Mouse (Mus musculus): ENCODE measurements around the gene Rundc3b. TPM values are rescaled to one million over a fixed set of nuclear protein-coding genes. Genes with fewer than 3 reads are reported as not detected.
A peak's percentile ranks its signal among the peaks of the same experiment; 100 is the strongest.

Rundc3b gene
- total RNA-seq (2014; rRNA removed), result 0.55 and 0.81 TPM in 2 replicates
- 0.06 and 0.21 TPM in 2 replicates for polyA plus RNA-seq (2012; rRNA removed)

- H3K27ac ChIP-seq (replicated peaks; ENCODE audit: insufficient read depth, low read depth, low read length), result no peak within 1 kb of the TSS
- TF ChIP-seq CTCF (IDR thresholded peaks at IDR 0.05; ENCODE audit: low read depth, low read length) (no peak), POLR2A (IDR thresholded peaks at IDR 0.05; ENCODE audit: extremely low read depth, insufficient read depth, low read length) (no peak)
- H3K9ac ChIP-seq (ENCODE audit: low read depth, low read length), result peak within 1 kb of the TSS; percentile 75
- no peaks in the 10 kb centered on the region for H3K4me1 ChIP-seq (ENCODE audit: control insufficient read depth, insufficient read depth, low read length)
- no peaks in the 10 kb centered on the region for H3K36me3 ChIP-seq (ENCODE audit: control insufficient read depth, insufficient read depth, low read length)
- H3K4me3 ChIP-seq (ENCODE audit: insufficient read depth, low read depth, low read length), result peak within 1 kb of the TSS; percentile 95
- peak; percentile 69 for DNase-seq (ENCODE audit: extremely low read depth, low read depth, low spot score)
- WGBS, result under 1% methylated on average over 56 of the region's 74 CpGs
- H3K27me3 ChIP-seq (ENCODE audit: control insufficient read depth, insufficient read depth, low read length), result no peaks in the 10 kb centered on the region
- H3K79me2 ChIP-seq (ENCODE audit: control insufficient read depth, insufficient read depth, low read length), result no peaks in the 10 kb centered on the region
Measured at GRCm38 (mm10) chr5:8622596-8623231, at the start of gene Rundc3b. Rundc3b (minus strand) TSS chr5:8622952.

- no peak overlapping the region for H3K9ac ChIP-seq (ENCODE audit: low read depth, low read length)
Measured at GRCm38 (mm10) chr5:8669606-8670005, 46.9 kb upstream of the Rundc3b start.

GRCm38 (mm10) chr5:8667758-8668474, 45.2 kb upstream of the Rundc3b start:
- Histone ChIP-seq H3K9ac (ENCODE audit: low read depth, low read length) (no peak overlapping the region), H3K36me3 (ENCODE audit: control insufficient read depth, insufficient read depth, low read length) (no peaks in the 10 kb centered on the region), H3K4me1 (ENCODE audit: control insufficient read depth, insufficient read depth, low read length) (no peaks in the 10 kb centered on the region; the same call in 1 of the 2 replicates), H3K27me3 (ENCODE audit: control insufficient read depth, insufficient read depth, low read length) (no peaks in the 10 kb centered on the region), H3K27ac (replicated peaks; ENCODE audit: insufficient read depth, low read depth, low read length) (no peak overlapping the region), H3K79me2 (ENCODE audit: control insufficient read depth, insufficient read depth, low read length) (no peaks in the 10 kb centered on the region), H3K4me3 (ENCODE audit: insufficient read depth, low read depth, low read length) (no peak overlapping the region)
- peak; percentile 84 for DNase-seq (ENCODE audit: extremely low read depth, low read depth, low spot score)
- TF ChIP-seq POLR2A (IDR thresholded peaks at IDR 0.05; ENCODE audit: extremely low read depth, insufficient read depth, low read length), result no peak
- no peak for TF ChIP-seq CTCF (IDR thresholded peaks at IDR 0.05; ENCODE audit: low read depth, low read length)
- WGBS, result 41% methylated on average over 9 of the region's 9 CpGs

More at GRCm38 (mm10) chr5:8669606-8670005, 46.9 kb upstream of the Rundc3b start:
- H3K4me3 ChIP-seq (ENCODE audit: insufficient read depth, low read depth, low read length), result no peak overlapping the region
- TF ChIP-seq POLR2A (IDR thresholded peaks at IDR 0.05; ENCODE audit: extremely low read depth, insufficient read depth, low read length) (no peak), CTCF (IDR thresholded peaks at IDR 0.05; ENCODE audit: low read depth, low read length) (no peak)
- H3K27me3 ChIP-seq (ENCODE audit: control insufficient read depth, insufficient read depth, low read length), result no peaks in the 10 kb centered on the region
- no peak overlapping the region for H3K27ac ChIP-seq (replicated peaks; ENCODE audit: insufficient read depth, low read depth, low read length)
- WGBS, result 91% methylated on average over 1 of the region's 1 CpGs
- no peaks in the 10 kb centered on the region for H3K36me3 ChIP-seq (ENCODE audit: control insufficient read depth, insufficient read depth, low read length)
- DNase-seq (ENCODE audit: extremely low read depth, low read depth, low spot score), result no peak
- H3K4me1 ChIP-seq (ENCODE audit: control insufficient read depth, insufficient read depth, low read length), result no peaks in the 10 kb centered on the region; the same call in 1 of the 2 replicates
- H3K79me2 ChIP-seq (ENCODE audit: control insufficient read depth, insufficient read depth, low read length), result no peaks in the 10 kb centered on the region

DNA sequence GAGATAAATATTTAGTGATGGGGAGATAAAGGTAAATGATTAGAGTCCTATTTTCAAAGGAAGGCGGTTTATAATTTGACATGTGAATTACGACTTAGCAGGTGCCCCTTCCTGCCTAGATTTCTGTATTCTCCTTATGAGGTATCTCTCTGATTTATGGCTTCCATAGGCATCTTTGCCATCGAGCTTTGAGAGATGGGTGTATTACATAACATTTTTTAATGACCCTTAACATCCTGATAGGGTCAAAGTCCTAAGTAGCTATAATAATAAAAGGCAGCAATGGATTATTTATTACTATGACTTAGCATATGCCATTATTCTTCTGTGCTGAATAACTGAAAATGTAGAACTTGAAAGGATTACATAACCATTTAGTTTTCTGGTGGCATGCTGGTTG, 41.9 kb upstream of the Rundc3b start:
- Histone ChIP-seq H3K4me3 (ENCODE audit: insufficient read depth, low read depth, low read length) (no peak overlapping the region), H3K27ac (replicated peaks; ENCODE audit: insufficient read depth, low read depth, low read length) (no peak overlapping the region), H3K27me3 (ENCODE audit: control insufficient read depth, insufficient read depth, low read length) (no peaks in the 10 kb centered on the region), H3K4me1 (ENCODE audit: control insufficient read depth, insufficient read depth, low read length) (peaks cover 2% of the 10 kb centered on the region; the same call in 1 of the 2 replicates), H3K9ac (ENCODE audit: low read depth, low read length) (no peak overlapping the region), H3K79me2 (ENCODE audit: control insufficient read depth, insufficient read depth, low read length) (no peaks in the 10 kb centered on the region), H3K36me3 (ENCODE audit: control insufficient read depth, insufficient read depth, low read length) (no peaks in the 10 kb centered on the region)
- DNase-seq (ENCODE audit: extremely low read depth, low read depth, low spot score), result no peak
- TF ChIP-seq POLR2A (IDR thresholded peaks at IDR 0.05; ENCODE audit: extremely low read depth, insufficient read depth, low read length), result no peak
- no peak for TF ChIP-seq CTCF (IDR thresholded peaks at IDR 0.05; ENCODE audit: low read depth, low read length)
- WGBS, result 65% methylated on average over 3 of the region's 3 CpGs

GRCm38 (mm10) chr5:8660738-8661151, 38.0 kb upstream of the Rundc3b start:
- Histone ChIP-seq H3K27me3 (ENCODE audit: control insufficient read depth, insufficient read depth, low read length) (no peaks in the 10 kb centered on the region), H3K4me1 (ENCODE audit: control insufficient read depth, insufficient read depth, low read length) (0 out of 2 replicates have a peak, but pooled peaks cover 2% of the 10 kb centered on the region), H3K4me3 (ENCODE audit: insufficient read depth, low read depth, low read length) (peak overlapping the region; percentile 63; the same call in 1 of the 2 replicates), H3K27ac (replicated peaks; ENCODE audit: insufficient read depth, low read depth, low read length) (no peak overlapping the region), H3K36me3 (ENCODE audit: control insufficient read depth, insufficient read depth, low read length) (no peaks in the 10 kb centered on the region), H3K9ac (ENCODE audit: low read depth, low read length) (no peak overlapping the region; the same call in 1 of the 2 replicates), H3K79me2 (ENCODE audit: control insufficient read depth, insufficient read depth, low read length) (no peaks in the 10 kb centered on the region)
- TF ChIP-seq POLR2A (IDR thresholded peaks at IDR 0.05; ENCODE audit: extremely low read depth, insufficient read depth, low read length) (no peak), CTCF (IDR thresholded peaks at IDR 0.05; ENCODE audit: low read depth, low read length) (no peak)
- DNase-seq (ENCODE audit: extremely low read depth, low read depth, low spot score), result no peak
- WGBS, result 78% methylated on average over 10 of the region's 10 CpGs

All from liver, adult 2 months (tissue).